Mouse (Mus musculus) olfactory bulb, adult 2 months (tissue): Measurements from ENCODE around the gene Cit.

Experiments used
- CTCF ChIP-seq: fragments of 200-500 bp; IDR thresholded peaks from 2 replicates; pipeline ENCODE4 v1.5.1; 2012; ENCODE audit warnings: low read depth, mild to moderate bottlenecking, low read length, moderate library complexity; ENCODE audit not compliant: insufficient read depth
- POLR2A ChIP-seq: fragments of 200-500 bp; IDR thresholded peaks from 2 replicates; pipeline ENCODE4 v1.6.1; 2012; ENCODE audit warnings: mild to moderate bottlenecking, low read depth, low read length, moderate library complexity; ENCODE audit not compliant: insufficient read depth

DNA sequence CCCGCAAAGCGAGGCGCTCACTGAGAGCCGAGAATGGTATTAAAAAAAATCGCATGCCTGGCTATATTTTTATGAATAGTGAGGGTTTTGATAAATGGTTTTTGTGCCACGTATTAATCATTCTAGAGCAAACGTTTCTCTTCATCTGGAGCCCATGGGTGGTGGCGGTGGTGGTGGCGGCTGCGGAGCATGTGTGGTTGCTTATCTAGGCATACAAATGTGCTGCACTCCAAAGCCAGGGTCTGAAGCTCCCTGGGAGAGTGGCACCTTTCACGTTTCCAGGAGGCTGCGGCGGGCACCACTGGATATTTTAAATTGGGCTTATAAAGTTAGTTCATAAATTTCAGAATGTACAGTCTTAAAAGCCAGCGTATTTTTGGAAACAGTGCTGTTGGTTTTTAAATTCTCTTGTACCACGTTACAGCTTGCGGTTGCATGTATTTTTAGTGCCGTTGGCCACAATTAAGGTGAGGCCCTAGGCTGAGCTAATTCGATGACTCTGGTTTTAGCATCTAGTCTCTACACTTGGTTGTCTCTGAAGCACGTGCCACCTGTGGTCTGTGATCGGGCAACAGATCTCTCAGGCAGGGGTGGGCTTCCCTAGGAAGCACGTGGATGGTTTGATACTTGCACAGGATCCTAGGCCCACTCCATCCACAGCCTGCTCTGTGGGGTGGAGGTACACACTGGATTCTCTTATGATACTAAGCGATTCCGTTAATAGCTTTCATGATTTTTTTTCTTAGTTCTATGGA is 73.7 kb downstream of the Cit start:
- TF ChIP-seq POLR2A (no peak), CTCF (no peak)
